Mouse (Mus musculus): ENCODE data around the gene Trpv2. TPM values are rescaled to one million over a fixed set of nuclear protein-coding genes. Genes with fewer than 3 reads are reported as not detected.

Trpv2 gene
- polyA plus RNA-seq, 1 experiment from 2014 or later = 19.8 TPM

DNA sequence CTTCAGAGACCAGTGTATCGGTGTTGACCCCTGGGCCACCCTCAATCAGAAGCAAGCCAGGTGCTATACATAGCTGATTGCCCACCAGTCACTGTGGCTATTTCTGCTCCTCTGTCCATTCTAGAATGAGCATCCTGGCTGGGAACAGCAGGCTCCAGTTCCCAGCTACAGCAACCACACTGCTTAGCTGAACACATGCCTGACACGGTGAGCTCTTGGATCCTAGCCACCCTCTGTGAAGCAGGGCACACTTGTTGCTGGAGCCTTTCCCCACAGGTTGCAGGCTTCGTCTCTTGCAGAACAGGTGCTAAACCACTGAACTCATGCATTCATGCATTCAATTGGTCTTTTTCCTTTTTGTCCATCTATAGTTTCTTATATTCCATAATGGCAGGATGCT, 66.1 kb downstream of the Trpv2 start:
- Histone ChIP-seq H3K36me3 (no peaks in the 10 kb centered on the region), H3K27me3 (no peaks in the 10 kb centered on the region), H3K9me3 (no peaks in the 10 kb centered on the region), H3K4me3 (no peak overlapping the region), H3K4me1 (peaks cover 38% of the 10 kb centered on the region), H3K27ac (replicated peaks) (no peak overlapping the region), H3K4me2 (replicated peaks) (no peak overlapping the region), H3K9ac (replicated peaks) (no peak overlapping the region)
- ATAC-seq (replicated peaks) = no peak
- 56% methylated on average over 3 of the region's 3 CpGs for WGBS

DNA sequence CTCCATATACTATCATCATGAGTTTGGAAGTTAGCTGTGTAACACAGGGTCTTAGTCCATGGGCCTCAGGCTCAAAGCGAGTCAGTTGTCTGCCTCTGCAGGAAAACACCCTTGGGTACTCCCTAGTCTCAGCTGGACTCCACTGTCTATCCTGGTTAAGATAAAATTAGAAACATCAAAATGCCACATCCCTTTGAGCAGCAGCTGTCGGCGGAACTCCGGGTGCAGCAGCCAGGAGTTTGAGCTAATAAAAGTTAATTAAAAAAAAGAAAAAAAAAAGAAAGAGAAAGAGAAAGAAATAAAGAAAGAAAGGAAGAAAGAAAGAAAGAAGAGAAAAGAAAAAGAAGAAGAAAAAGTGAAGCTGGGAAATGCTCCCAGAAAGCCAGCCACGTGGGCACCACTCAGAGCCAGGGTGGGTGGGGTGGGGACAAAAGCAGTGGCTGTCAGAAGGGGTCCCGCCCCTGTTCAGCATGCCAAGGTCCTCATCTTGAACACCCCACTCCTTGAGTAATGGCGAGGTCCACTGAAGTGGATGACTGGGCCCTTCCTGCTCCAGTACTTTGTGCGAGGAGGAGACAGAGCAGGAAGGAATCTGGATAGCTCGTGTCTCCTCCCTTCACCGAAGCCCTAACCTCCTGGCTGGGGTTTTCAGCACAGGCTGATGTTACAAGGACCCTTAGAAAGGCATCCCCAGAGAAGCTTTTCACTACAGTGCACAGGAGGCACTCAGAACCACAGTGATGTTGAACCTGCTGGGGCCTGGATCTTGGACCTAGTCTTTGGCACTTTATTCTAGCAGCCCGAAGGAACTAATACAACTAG, 67.9 kb downstream of the Trpv2 start:
- H3K36me3 ChIP-seq = no peaks in the 10 kb centered on the region
- H3K9me3 ChIP-seq = no peaks in the 10 kb centered on the region
- no peak overlapping the region for H3K27ac ChIP-seq (replicated peaks)
- ATAC-seq (replicated peaks) = no peak
- no peak overlapping the region for H3K4me2 ChIP-seq (replicated peaks)
- H3K4me3 ChIP-seq = no peak overlapping the region
- no peak overlapping the region for H3K9ac ChIP-seq (replicated peaks)
- no peaks in the 10 kb centered on the region for H3K27me3 ChIP-seq
- peaks cover 46% of the 10 kb centered on the region for H3K4me1 ChIP-seq
- WGBS = 40% methylated on average over 11 of the region's 11 CpGs

DNA sequence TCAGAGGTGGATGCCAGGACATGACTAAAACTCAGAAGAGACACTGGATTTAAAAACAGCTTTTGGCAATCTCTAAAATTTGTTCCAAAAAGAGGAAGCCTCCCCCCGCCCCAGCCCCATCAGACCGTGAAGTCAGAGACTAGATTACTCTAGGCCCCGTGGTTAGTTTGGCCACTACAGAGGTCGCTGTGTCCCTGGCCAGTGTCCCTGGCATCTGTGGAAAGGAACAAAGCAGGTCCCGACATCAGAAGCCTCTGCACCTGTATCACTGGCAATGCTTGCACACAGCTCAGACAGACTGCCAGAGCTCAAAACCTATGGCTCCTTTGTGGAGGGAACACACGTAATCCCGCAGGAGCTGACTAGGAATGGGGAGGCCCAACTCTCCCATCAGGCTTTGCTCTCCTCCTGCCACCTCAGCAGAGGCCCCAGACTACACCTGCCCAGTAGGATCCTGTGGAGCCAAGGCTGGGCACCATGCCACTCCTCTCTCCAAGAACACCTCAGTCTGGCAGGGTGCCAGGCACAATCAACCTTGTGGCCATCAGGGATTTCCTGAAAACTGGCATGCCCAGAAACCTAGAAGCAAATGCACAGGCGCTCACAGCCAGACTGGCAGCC, 68.8 kb downstream of the Trpv2 start:
- WGBS = 45% methylated on average over 8 of the region's 8 CpGs
- ATAC-seq (replicated peaks) = no peak
- Histone ChIP-seq H3K27me3 (no peaks in the 10 kb centered on the region), H3K4me2 (replicated peaks) (no peak overlapping the region), H3K4me3 (no peak overlapping the region), H3K9me3 (no peaks in the 10 kb centered on the region), H3K9ac (replicated peaks) (no peak overlapping the region), H3K4me1 (peaks cover 53% of the 10 kb centered on the region), H3K36me3 (no peaks in the 10 kb centered on the region), H3K27ac (replicated peaks) (peak overlapping the region; percentile 38)

DNA sequence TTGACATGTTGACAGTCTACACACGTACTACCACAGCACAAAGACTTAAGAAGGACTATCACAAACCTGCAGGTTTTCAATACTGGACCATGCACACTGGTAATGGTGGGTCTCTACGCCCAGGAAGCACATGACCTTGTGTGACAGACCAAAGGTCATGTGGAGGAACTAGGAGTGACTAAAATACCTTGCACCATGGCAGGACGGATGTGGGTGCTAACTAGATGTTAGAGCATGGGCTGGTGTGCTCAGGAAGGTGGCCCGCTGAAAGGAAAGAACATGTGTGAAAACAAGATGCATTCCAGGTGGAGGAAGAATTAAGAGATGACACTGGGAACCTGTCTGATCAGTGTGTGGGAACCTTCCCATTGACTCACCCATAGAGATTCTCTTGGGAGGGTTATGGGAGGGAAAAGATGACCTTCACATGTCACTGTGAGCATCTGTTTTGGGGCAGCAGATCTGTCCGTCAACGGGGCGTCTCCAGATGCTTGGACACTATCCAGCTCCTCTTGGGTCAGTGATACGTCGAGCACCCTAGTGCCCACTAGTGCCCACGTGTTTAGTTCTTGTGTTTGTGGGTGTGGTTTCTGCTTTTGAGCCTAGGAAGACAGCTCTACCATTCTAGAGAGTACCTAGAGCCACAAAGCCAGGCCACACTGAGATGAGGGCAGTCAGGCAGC, 69.5 kb downstream of the Trpv2 start:
- no peaks in the 10 kb centered on the region for H3K36me3 ChIP-seq
- no peaks in the 10 kb centered on the region for H3K9me3 ChIP-seq
- H3K4me2 ChIP-seq (replicated peaks) = no peak overlapping the region
- 79% methylated on average over 10 of the region's 10 CpGs for whole genome bisulfite sequencing
- peak overlapping the region; percentile 38 for H3K27ac ChIP-seq (replicated peaks)
- ATAC-seq (replicated peaks) = no peak
- H3K9ac ChIP-seq (replicated peaks) = no peak overlapping the region
- peaks cover 54% of the 10 kb centered on the region for H3K4me1 ChIP-seq
- H3K27me3 ChIP-seq = no peaks in the 10 kb centered on the region
- H3K4me3 ChIP-seq = no peak overlapping the region

DNA sequence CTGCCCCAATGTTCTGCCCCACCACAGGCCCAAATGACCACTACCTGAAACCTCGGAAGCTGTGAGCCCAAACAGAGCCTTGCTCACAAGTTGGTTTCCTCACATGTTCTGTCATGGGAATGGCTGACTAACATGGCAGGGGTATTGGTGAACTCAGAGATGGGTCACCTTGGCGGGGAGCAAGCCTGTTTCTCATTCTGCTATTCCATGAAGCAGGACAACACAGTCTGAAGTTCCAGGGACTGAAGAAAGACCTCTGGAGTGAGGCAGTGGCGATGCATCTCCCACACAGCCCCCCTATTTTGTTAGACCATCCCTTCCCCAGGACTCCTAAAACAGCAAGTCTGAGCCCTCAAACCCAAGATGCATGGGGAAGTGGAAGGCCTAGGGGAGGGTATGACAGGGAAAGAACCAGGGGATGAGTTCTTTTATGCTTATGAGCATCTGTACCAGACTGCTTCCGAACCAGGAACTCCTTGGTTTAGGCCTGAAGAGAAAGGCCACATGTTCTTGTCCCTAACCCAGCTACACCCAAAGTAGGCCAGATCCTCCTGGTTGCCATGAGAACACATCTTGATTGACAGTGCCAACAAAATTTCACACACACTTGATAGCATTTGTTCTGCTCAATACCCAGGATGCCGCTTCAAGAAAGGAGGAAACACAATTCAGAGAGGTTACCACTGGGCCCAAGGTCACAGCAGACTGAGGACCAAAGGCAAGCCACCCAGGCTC, 70.5 kb downstream of the Trpv2 start:
- Histone ChIP-seq H3K9ac (replicated peaks) (no peak overlapping the region), H3K27me3 (no peaks in the 10 kb centered on the region), H3K4me2 (replicated peaks) (no peak overlapping the region), H3K4me1 (peaks cover 61% of the 10 kb centered on the region), H3K9me3 (no peaks in the 10 kb centered on the region), H3K36me3 (no peaks in the 10 kb centered on the region), H3K27ac (replicated peaks) (no peak overlapping the region), H3K4me3 (no peak overlapping the region)
- WGBS = 88% methylated on average over 5 of the region's 5 CpGs
- ATAC-seq (replicated peaks) = no peak

DNA sequence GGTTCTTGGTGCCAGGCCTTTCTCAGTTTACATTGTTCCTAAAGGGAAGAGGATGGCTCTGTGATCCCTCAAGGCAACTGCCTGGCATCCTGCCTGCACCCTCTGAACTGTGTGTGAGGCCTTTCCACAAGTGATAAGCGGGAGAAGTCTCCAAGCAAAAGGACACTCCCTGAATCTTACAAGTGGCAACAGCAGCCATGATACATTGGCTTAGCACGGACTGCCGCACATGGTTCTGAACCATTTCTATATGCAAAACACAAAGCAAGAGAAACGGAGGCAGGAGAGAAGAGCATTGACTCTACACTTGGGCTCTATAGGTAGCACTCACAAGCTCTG, 71.0 kb downstream of the Trpv2 start:
- H3K9ac ChIP-seq (replicated peaks) = no peak overlapping the region
- no peak overlapping the region; the same call in 1 of the 2 replicates for H3K27ac ChIP-seq (replicated peaks)
- no peaks in the 10 kb centered on the region for H3K9me3 ChIP-seq
- WGBS = 86% methylated on average over 4 of the region's 4 CpGs
- H3K27me3 ChIP-seq = no peaks in the 10 kb centered on the region
- H3K36me3 ChIP-seq = no peaks in the 10 kb centered on the region
- H3K4me2 ChIP-seq (replicated peaks) = peak overlapping the region; percentile 91; the same call in 1 of the 2 replicates
- H3K4me3 ChIP-seq = no peak overlapping the region
- no peak for ATAC-seq (replicated peaks)
- H3K4me1 ChIP-seq = peaks cover 61% of the 10 kb centered on the region

DNA sequence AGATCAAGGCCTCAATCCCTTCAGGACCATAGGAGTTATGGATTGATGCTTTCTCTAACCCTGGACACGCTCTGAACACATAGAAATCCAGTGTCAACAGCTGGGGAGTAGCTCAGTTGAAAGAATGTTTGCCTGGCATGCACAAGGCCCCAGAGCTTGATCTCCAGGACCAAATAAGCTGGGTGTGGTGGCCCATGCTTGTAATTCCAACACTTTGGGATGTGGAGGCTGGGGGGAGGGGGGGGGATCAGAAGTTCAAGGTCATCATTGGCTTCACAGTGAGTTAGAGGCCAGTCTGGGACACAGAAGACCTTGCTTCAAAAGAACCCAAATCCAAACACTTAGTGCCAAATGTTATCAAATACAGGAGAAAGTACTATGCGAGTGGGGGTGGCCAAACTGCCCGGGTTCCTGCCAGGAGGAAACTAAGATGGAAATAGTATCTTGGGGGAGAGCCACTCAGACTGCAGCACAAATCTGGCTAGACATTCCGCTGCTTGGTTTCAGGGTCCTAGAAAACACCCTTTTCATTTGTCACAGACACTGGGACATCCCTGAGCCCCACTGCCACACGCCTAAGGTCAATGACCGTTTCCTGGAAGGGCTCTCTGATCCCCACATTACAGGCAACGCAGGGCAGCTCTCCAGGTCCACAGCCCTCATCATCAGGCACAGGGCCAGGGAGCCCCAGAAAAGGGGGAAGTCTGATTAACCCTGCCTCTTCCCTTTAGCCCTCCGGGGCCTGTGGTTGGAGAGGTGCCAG, 71.6 kb downstream of the Trpv2 start:
- Histone ChIP-seq H3K27me3 (no peaks in the 10 kb centered on the region), H3K9me3 (no peaks in the 10 kb centered on the region), H3K4me1 (peaks cover 63% of the 10 kb centered on the region), H3K27ac (replicated peaks) (peak overlapping the region; percentile 29), H3K9ac (replicated peaks) (peak overlapping the region; percentile 32; the same call in 1 of the 2 replicates), H3K4me3 (peak overlapping the region; percentile 82), H3K36me3 (no peaks in the 10 kb centered on the region), H3K4me2 (replicated peaks) (peak overlapping the region; percentile 91)
- 23% methylated on average over 8 of the region's 8 CpGs for WGBS
- ATAC-seq (replicated peaks) = no peak

DNA sequence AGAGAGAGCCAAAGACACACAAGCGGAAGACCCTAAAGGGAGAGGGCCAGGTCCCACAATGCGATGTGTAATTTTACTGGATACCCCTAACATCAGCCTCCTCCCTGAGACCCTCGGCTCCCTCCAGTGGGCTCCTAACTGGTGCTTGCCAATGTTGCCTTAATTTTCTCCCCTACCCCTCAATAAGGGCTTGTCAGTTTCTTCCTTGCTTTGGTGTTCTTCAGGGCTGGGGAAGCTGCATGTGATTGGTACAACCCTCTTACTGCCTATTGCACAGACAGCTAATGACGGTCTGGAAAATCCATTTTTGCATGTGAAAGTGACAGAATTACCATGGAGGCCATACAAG, 72.2 kb downstream of the Trpv2 start:
- 27% methylated on average over 4 of the region's 4 CpGs for WGBS
- peak overlapping the region; percentile 91 for H3K4me2 ChIP-seq (replicated peaks)
- no peaks in the 10 kb centered on the region for H3K36me3 ChIP-seq
- no peak for ATAC-seq (replicated peaks)
- peak overlapping the region; percentile 82 for H3K4me3 ChIP-seq
- no peaks in the 10 kb centered on the region for H3K27me3 ChIP-seq
- no peaks in the 10 kb centered on the region for H3K9me3 ChIP-seq
- peak overlapping the region; percentile 32; the same call in 1 of the 2 replicates for H3K9ac ChIP-seq (replicated peaks)
- H3K4me1 ChIP-seq = peaks cover 63% of the 10 kb centered on the region
- peak overlapping the region; percentile 29 for H3K27ac ChIP-seq (replicated peaks)

DNA sequence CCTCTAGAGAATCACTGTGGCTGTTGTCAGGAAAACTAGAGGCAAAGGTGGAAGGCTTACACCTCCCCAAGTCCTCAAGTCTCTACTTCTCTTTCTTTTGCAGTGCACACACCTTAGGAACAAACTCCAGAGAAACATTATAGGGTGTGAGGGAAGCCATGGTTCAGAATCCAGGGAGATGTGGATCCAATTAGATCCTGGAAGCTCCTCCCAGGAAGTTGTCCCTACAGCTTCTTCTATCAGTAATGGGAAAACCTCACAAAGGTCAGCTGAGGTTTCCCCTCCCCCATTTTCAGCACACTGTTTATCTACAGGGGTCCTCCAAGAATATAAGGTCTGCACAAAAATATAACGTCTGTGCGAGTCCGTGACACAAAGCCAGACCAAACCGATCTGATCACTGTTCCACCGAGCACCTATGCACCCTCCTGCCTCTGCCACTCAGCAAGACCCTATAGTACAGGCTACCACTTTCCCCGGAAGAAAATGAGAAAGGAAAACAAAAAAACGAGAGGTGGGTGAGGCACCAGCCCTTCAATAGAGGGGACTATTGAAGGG, 72.8 kb downstream of the Trpv2 start:
- 50% methylated on average over 7 of the region's 7 CpGs for WGBS
- Histone ChIP-seq H3K4me1 (peaks cover 59% of the 10 kb centered on the region), H3K36me3 (no peaks in the 10 kb centered on the region), H3K9me3 (no peaks in the 10 kb centered on the region), H3K9ac (replicated peaks) (peak overlapping the region; percentile 65; the same call in 1 of the 2 replicates), H3K4me2 (replicated peaks) (peak overlapping the region; percentile 91), H3K27me3 (no peaks in the 10 kb centered on the region), H3K4me3 (peak overlapping the region; percentile 82), H3K27ac (replicated peaks) (peak overlapping the region; percentile 29)
- no peak for ATAC-seq (replicated peaks)

DNA sequence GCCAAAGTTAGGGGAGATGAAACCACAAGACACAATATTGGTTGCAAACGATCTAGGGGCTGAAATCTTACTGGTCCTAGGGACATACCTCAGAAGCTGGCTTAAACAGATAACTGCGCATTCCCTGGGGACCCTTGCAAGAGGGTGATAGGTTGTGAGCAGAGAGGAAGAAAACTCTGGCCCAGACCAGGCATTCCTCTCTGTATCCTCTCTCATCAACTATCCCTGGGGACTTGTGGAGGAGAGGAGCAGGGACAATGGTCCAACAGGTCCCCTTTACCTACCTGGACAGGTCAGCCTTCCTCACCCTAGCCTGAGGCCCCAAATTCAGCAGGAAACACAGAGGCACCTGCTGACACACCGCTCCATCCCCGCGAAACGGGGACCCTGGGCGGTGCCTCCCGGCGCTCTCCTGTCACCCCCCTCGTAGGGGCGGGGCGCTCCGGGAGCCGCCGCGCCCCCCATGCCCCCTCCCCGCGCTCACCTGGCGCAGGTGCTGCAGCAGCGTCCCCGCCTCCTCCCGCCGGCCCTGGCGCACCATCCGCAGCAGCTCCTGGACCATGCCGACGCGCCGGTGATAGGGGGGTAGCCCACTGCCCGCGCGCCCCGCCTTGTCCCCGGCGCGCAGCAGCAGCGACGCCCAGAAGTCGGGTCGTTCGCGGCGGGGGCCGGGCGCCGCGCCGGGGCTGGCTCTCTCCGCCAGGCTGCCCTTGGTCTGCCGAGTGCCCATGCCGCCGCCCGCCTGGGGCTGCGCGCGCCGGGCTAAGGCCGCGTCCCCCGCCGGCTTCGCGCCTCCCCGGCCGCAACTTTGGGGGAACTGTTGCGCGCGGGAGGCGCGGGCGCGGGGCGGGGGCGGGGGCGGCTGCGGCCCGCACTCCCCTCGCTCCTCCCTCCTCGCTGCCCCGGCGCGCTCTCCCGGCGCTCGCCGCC, 73.6 kb downstream of the Trpv2 start, which contains the start of gene Lrrc75a:
Lrrc75a (minus strand) TSS at position 863 of the 930 bp plus-strand sequence.
- Histone ChIP-seq H3K36me3 (no peaks in the 10 kb centered on the region), H3K9me3 (no peaks in the 10 kb centered on the region), H3K4me3 (peak within 1 kb of the TSS; percentile 82), H3K4me1 (peaks cover 51% of the 10 kb centered on the region), H3K9ac (replicated peaks) (peak within 1 kb of the TSS; percentile 65), H3K27ac (replicated peaks) (peak within 1 kb of the TSS; percentile 66), H3K27me3 (no peaks in the 10 kb centered on the region), H3K4me2 (replicated peaks) (peak within 1 kb of the TSS; percentile 91)
- WGBS = under 1% methylated on average over 58 of the region's 86 CpGs
- peak; percentile 48 for ATAC-seq (replicated peaks)

Measured in forebrain, embryonic 15.5 days (tissue).